Mouse (Mus musculus) heart, postnatal 4 days (tissue): ENCODE results near the gene Akr1b7. TPM values are rescaled to one million over a fixed set of nuclear protein-coding genes. Genes with fewer than 3 reads are reported as not detected.
"Not testable (repeated sequence)": the region's sequence is repeated elsewhere in the genome, so short reads cannot be mapped to it uniquely, and the experiment has no call there.

Source experiments
- DNase-seq: peaks from one replicate; pipeline ENCODE4 v3.0.0; 2021
- total RNA-seq, 2 experiments: library from RNA; stranded (reverse); gene quantifications; 2 replicates each; pipeline ENCODE4 v1.2.3; 2021

Gene Akr1b7
- not detected for total RNA-seq

DNA sequence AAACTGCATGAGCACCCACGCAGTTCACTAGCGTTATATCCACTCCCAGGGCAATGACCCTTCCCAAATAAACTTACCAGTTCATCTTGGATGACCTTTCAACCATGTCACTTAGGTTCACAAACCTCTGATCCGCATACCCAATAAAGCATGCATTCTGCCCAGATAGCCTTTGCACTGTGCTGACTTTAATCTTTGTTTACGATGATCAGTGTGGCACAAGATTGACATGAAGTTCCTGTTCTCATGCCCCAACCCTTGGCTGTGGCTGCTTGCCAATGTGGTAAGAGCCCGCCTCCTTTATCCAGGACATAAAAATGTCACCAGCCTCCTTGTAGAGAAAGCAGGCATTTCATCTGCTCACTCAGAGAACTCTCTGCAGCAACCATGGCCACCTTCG, at the start of gene Akr1b7:
Gene Akr1b7 (plus strand): TSS at position 312 of the 400 bp plus-strand sequence.
- peak; percentile 29 for DNase-seq

DNA sequence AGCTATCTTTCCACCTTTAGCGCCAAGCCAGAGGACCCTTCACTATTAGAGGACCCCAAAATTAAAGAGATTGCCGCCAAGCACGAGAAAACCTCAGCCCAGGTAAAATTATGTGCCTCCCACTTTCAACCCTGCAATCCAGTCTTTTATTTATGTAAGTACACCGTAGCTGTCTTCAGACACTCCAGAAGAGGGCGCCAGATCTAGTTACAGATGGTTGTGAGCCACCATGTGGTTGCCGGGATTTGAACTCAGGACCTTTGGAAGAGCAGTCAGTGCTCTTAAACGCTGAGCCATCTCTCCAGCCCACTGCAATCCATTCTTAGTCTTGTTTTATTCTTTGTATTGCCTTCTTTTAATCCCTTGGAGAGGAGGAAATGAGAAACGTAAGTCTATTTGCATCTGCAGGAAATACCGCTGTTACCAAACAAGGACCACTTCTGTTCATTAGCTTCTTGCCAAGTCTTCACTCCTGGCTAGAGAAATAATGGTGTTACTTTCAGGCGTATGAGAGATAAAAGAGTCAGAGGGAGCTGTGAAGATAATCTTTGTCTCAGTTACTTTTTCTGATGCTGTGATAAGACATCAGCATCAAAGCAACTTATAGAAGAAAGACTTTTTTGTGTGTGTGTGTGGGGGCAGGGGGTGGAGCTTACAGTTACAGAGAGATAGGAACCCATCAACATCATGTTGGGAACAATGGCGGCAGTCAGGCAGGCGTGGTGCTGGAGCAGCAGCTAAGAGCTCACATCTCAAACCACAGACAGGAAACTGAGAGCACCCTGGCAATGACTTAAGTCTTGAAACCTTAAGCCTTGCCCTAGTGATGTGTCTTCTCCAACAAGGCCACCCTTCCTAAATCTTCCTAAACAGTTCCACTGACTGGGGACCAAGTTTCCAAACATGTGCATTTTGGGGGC, 47.7 kb upstream of the Akr1b7 start:
- DNase-seq: no peak

DNA sequence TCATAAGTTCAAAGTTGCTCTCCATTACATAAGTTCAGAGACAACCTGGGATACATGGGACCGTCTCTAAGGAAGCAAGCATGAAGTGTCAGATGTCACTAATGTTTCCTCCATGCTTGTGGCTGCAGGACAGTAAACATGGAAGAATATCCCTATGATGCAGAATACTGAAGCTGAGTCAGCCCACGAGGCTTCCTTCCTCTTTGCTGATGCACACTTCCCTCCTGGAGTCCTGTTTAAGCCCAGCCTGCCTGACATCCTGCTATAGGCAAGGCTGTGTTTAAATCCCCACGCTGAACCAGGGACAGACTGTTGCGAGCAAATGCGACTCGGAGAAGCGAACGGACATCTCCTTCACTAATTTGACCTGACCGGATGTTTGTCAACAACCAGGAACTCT, 44.1 kb upstream of the Akr1b7 start:
- DNase-seq: no peak

DNA sequence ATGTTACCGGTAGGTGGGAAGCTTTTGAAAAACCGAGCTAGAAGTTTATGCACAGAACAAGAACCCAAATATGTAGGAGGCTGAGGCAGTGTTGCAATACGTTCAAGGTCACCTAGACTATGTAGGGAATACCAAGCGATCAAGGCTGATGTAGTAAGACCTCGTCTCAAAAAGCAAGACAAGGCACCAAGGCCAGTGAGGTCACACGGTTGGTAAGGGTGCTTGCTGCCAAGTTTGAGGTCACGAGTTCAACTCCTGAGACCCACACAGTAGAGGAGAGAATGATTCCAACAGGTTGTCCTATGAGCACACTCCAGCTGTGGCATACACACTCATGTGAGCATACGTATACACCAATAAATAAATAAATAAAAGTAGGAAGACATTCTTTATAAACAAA, 42.1 kb upstream of the Akr1b7 start:
- no peak for DNase-seq

DNA sequence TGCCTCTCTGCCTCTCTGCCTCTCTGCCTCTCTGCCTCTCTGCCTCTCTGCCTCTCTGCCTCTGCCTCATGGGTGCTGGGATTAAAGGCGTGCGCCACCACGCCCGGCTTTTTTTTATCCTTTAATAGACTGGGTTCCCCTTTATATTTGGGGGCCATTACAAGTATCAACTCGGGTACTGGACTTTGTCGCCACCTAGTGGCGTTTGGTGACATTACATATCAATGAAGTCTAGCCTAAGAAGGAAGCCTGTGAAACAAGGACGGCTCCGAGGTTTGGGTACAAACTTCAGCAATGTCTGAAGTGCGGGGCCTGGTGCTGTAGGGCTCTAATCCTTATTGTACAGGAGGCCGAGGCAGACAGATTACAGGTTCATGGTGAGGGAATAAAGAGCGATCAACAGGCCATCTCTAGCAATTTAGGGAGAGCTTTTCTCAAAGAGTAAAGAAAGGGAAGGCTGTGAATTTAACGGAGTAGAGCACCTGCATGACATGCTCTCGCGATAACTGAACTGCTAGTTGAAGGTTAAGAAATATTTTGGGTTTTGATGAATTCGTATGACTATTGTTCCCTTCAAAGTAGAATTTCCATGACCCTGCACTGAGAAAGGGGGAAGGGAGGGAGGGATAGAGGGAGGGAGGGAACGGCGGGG, 40.3 kb upstream of the Akr1b7 start:
- DNase-seq: peak; percentile 85

DNA sequence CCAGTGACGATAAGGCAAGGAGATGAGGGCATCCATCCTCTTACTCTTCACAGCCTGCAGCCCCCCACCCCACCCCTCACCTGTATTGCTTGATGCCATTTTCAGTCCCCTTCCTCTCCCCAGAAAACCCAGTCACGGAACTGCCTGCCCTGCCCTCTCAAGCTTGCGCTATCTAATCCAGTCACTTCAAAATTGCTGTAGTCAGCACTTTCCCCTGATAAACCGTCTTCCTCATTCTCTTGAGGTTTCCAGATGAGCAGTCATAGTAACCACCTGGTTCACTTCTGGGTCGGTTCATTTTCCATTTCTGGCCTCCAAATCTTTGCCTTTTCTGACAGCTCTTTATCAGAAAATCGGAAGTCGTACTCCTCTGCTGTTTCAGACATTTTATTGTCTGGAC, 38.3 kb upstream of the Akr1b7 start:
- DNase-seq: no peak

DNA sequence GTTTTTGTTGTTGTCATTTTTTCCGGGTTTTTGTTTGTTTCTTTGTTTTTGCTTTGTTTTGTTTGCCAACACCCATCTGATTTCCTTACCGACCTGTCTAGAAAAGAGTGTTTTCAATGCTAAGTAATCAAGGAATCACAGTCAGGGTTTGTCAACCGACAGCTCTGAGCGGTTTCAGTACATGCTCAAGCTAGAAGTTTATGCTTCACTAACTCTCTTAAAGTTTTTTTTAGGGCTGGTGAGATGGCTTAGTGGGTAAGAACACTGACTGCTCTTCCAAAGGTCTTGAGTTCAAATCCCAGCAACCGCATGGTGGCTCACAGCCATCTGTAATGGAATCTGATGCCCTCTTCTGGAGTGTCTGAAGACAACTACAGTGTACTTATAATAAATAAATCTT, 36.2 kb upstream of the Akr1b7 start:
- DNase-seq: not testable (repeated sequence)

DNA sequence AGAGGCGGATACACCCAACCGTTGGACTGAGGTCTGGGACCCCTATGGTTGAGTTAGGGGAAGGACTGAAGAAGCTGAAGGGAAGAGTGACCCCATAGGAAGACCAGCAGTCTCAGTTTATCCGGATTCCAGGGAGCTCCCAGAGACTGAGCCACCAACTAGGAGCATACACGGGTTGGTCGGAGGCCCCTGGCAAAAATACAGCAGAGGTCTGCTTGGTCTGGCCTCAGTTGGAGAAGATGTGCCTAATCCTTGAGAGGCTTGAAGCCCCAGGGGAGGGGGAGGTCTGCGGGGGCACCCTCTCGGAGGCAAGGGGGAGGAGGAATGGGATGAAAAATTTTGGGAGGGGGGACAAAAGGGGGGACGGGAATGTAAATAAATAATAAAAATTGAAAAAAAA, 28.7 kb upstream of the Akr1b7 start:
- DNase-seq: no peak

DNA sequence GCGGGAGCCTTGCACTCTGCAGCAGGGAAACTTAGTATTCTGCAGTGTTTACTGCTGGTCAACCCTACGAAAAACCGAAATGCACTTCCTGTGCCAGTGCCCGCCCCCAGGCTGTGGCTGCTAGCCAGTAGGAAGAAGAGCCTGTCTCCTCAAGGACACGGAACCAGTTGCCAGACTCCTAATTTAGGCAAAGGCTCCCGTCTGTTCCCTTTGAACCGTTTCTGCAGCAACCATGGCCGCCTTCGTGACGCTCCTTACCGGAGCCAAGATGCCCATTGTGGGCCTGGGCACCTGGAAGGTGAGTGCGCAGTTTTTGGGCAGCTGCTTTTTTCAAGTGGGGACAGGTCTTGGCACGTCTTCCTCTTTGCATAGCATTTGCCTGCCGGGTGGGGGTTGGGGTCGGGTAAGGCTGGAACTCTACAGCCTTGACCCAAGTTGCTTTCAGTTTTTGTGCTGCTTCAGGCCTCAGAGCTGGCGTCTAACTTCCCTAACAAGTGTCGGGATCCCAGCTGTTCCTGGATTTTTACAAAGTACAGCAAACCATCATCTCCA, 27.9 kb upstream of the Akr1b7 start, which contains the start of gene Akr1b10:
Gene Akr1b10 (plus strand): TSS at position 109 of the 552 bp plus-strand sequence.
- peak; percentile 82 for DNase-seq

DNA sequence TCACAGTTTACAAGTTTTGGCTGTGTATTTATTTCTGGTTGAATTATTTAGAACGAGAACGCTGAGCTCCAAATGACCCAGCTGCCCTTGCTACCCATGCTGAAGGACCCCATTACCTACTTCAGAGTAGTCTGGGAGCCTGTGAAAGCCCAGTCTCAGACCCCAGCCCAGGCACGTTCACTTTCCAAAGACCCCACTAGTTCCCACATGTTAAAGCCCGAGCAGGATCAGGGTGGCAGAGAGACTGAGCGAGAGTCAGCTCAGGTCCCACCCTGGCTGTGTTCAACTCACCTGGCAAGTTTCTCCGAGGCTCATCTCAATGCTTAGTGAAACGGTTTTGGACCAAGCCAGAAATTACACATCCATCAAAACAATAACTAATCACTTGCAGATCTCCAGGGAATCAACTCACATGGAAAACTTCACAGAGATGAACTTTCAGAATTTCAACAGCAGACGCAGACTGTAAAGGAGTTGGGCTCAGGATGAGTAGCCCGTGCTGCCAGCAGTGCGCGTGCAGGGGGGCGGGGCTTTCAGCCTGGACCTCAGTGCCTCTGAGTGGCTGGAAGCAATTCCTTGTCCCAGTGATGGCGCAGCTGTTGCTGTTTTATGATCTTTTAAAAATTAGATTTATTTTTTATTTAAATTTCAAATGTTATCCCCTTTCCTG, 27.3 kb upstream of the Akr1b7 start:
- DNase-seq: peak; percentile 65

DNA sequence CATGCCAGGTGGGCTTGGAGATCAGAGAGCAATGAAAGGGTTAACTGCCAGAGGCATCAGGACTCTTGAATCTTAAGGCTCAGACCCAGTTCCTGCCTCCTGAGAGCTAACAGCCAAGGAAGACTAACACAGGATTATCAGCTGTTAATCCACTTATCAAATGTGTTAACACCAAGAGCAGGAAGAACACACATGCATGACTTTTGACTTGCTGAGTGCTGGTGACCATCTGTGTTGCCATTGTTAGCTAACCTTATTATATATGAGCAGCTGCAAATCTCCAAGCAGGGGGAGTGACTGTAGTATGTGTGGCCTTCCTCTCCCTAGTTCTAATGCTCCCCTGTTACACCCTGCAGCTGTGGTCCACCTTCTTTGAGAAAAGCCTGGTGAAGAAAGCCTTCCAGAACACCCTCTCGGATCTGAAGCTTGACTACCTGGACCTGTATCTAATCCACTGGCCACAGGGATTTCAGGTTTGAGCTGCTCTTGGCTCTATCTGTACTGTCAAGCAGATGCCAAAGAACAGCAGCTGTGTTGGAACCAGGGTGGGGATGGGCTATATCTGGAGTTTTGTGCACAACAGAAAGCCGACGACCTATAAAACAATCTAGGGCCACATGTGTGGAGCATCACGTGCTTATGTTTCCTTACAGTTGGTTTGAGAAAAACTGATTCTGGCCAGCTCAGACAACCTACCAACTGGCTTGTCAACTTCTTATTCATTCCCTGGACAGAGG, 23.5 kb upstream of the Akr1b7 start:
- DNase-seq: no peak

DNA sequence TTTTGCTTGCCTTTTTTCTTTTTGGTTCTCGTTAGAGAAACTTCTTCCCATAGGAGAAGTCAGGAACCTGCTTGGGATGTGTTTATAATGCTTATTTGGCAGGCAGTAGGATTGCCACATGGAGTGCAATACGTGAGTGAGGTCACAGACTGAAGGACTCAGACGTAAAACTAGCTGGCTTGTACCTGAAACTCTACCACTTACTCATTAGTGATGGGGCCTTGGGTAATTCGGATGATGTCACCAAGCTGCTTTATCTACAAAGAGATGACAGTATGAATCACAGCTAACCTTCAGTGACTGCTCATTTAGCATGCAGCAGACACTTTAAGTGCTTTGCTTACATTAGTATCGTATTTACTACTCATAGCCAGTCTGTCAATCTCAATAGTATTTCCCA, 16.2 kb upstream of the Akr1b7 start:
- DNase-seq: no peak

DNA sequence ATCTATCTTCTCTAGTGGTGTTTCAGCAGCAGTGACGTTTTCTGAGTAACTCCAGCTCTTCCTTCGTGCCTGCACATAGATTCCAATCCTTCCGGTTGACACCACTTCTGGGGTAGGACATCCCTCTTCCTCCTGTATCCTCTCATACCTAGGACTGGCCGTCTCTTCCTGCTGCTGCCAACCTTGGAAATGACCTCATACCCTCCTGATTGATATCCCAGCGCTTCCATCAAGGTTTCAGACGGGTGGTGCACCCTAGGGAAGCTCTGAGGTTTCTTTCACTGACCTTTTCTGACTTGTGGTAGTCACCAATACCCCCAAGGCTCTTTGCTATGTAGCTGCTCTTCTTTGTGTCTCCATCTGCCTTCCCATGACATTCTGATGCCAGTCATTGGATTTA, 13.7 kb upstream of the Akr1b7 start:
- DNase-seq: no peak

DNA sequence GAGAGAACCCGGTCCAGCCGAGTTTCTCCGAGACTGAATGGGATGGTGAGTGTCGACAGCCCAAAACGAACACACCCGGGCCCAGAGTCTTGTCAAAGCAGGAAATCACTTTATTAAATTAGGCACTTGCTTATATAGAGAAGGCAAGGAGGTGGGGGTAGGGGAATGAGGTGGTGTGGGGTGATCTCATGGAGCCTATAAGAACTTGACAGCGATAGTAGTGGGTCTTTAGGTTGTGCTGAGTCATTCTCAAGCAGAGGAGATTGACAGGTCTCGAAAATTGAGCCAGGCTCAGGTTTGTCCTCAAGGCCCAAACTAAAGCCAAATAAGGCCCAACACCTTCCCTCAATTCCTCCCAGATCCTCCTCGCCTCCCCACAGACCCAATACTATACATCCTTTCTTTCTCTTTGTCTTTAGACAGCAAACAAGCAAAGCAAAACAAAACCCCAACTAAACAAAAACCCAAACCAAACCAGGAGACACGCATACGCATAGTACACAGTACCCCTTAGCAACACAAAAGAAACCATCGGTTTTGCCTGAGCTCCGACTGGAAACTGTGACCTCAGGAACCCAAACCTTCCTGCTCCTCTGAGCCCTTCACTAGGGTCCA, 12.4 kb upstream of the Akr1b7 start:
- no peak for DNase-seq

DNA sequence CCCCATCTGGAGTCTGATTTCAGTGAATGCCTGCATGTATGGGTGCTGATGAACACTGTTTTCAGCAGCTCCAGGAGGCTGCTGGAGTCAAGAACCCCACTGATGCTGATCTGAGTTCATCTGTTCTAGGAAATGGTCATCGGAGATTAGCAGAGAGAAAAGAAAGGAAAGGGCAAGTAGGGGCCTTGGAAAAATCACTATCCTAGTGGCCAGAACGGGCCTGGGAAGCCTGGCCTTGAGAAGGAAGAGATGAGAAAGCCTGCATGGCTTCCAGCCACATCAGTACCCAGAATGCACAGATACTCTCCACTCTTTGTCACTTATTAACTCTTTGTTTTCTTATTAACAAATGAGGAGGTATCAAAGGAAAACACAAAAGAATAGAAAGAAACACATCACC, 11.4 kb upstream of the Akr1b7 start:
- no peak for DNase-seq

DNA sequence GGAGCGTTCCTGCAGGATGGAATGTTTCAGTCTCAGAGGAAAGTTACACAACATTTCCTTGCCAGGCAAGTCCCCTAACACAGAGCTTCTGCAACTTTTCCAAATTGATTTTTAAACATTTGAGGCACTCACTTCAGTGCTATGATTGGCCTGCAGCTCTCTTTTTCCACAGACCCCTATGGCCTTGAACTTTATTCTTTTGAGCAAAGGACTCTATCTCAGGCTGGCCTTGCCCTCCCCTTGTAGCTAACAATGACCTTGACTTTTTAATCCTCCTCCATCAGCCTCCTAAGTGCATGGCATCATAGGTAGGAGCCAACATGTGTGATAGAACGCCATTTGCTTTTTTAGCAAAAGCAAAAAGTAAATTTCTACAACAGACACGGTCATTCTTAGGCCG, 5.4 kb upstream of the Akr1b7 start:
- no peak for DNase-seq

DNA sequence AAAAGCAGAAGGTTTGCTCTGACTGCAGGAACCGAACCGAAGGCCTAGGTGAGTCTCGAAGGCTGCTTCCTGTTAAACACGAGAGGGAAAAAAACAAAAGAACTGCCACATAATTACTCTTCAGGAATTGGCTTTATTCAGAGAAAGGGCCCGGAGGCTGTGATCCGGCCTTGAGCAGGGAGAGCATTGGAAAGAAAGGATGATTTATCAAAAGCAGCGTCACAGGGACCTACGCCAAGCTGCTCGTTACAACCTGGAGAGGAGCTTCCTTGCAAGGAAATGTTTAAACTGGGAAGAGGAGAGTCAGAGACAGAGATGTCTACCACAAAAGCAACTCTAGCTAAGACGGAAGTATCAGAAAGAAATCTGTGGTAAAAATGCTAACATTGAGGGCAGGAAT, 4.7 kb upstream of the Akr1b7 start:
- no peak for DNase-seq

DNA sequence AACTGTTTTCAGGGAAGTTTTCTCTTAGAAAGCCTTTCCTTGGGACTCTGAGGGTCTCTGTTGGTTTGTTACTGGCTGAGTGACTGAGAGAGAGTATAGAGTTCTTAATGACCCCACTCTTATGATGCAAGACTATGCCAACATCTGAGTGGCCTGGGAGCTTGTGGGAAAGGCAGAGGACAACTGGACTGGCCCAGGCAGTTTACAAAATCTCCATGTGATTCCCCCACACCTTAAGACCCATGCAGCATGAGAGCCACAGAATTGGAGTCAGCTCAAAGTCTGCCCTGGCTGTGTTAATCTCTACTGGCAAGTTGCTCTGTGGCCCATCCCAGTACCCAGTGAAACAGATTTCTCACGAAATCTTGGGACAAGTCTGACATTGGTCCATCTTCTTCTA, 554 bp downstream of the Akr1b7 start:
- DNase-seq: no peak

DNA sequence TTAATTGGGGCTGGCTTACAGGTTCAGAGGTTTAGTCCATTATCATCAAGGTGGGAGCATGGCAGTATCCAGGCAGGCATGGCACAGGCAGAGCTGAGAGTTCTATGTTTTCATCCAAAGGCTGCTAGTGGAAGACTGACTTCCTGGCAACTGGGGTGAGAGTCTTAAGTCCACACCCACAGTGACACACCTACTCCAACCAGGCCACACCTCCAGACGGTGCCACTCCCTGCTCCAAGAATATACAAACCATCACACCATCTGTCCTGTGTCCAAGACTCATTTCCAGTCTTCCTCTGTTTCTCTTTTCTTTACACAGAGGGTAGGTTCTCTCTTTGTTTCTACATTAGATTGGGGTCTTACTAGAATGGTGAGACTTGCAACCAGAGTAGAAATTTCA, 1.3 kb downstream of the Akr1b7 start:
- DNase-seq: not testable (repeated sequence)

DNA sequence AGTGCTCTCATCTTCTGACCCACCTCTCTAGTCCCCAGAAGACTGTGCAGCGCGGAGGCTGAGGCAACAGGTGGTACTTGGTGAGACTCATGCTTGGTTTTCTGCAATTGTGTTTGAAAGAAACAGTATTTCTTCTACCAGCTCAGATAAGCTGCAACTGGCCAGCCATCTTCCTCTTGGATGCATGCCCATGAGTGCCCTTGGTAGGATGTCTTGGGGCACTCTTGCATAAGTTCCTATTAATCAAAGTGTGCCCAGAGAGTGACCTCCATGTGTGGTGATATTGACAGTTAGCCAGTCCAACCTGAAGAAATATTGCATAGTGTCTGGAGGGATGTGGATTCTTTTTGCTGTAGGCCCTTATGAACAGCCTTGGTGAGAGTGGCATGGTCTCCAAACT, 4.4 kb downstream of the Akr1b7 start:
- no peak for DNase-seq

DNA sequence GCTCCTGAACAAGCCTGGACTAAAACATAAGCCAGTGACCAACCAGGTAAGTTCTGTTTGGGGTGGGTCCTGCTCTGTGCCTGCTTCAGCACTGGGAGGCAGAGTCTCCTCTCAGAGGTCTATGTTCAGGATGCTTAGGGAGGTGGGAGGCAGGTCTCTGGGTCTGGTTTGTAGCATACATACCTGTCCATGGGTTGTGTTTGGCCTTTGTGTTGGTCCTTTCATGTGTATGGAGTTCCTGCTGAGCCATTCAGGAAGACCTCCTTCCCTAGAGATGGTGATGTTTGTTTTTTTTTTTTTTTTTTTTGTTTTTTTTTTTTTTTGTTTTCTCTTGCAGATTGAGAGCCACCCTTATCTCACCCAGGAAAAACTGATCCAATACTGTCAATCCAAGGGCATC, 6.9 kb downstream of the Akr1b7 start:
- DNase-seq: no peak

DNA sequence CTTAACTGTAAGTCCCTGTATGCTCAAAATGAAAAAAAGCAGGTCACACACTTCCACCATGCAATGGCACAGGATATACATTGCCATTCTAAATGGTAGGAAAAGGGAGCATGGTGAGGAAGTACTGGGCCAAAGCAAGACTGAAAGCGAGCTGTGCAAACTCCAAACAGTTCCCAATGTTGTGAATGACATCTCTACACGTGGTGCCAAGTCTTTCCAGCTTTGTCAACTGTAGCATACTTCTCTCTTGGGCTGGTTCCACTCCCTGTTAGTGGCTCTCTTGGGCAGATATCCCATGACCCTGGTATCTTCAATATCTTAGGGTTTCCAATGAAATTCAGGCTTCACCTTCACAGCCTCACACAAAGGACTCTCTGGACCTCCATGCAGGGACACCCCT, 26.9 kb downstream of the Akr1b7 start:
- no peak for DNase-seq
